Comparison of ENCODE assay signal across 26 mouse cellular contexts in genomic region chr17:64826843-64827242, GRCm38 (mm10). TPM values are rescaled to one million over a fixed set of nuclear protein-coding genes. Genes with fewer than 3 reads are reported as not detected.
DNase-seq lines count a peak whose midpoint lies in the region; ATAC-seq and TF ChIP-seq lines count a peak whose summit lies in the region.
"Had no signal": no experiment of that assay in that cellular context is flagged by ENCODE, and none has a peak within 500 bp of the region (broad histone marks: within the 10 kb centered on the region; RNA-seq: fewer than 3 reads in every experiment).

No protein-coding gene starts in this region.

- no peak overlapping the region for H3K4me3 ChIP-seq in heart, adult 2 months
- no peak overlapping the region for H3K4me3 ChIP-seq in limb, embryonic 10.5 days
- H3K4me3 ChIP-seq: embryonic facial prominence, embryonic 13.5 days; forebrain, embryonic 12.5 days; heart, embryonic 10.5 days; hindbrain, embryonic 12.5 days; intestine, embryonic 15.5 days had no signal

- H3K9ac ChIP-seq in heart, adult 2 months (ENCODE audit: low read depth, low read length): no peak overlapping the region
- H3K9ac ChIP-seq: embryonic facial prominence, embryonic 13.5 days; forebrain, embryonic 12.5 days; hindbrain, embryonic 12.5 days; intestine, embryonic 15.5 days had no signal

- H3K9me3 ChIP-seq in limb, embryonic 10.5 days (replicated peaks): no peaks in the 10 kb centered on the region
- H3K9me3 ChIP-seq: embryonic facial prominence, embryonic 13.5 days; forebrain, embryonic 12.5 days; heart, embryonic 10.5 days; hindbrain, embryonic 12.5 days; intestine, embryonic 15.5 days had no signal

- no peaks in the 10 kb centered on the region for H3K36me3 ChIP-seq in heart, adult 2 months (ENCODE audit: control insufficient read depth, insufficient read depth, low read length)
- no peaks in the 10 kb centered on the region for H3K36me3 ChIP-seq in limb, embryonic 10.5 days
- H3K36me3 ChIP-seq: embryonic facial prominence, embryonic 13.5 days; forebrain, embryonic 12.5 days; heart, embryonic 10.5 days; hindbrain, embryonic 12.5 days; intestine, embryonic 15.5 days had no signal

- peak; percentile 31 for DNase-seq in heart, adult 11 months
- DNase-seq in heart, adult 2 months: no peak
- DNase-seq in right cerebral cortex, adult 2 months (ENCODE audit: low spot score in 2 of 2): peak; percentile 10 to 17
- no peak for DNase-seq in right cerebral cortex, postnatal 14 days
- DNase-seq in limb, embryonic 10.5 days (ENCODE audit: low spot score): no peak
- DNase-seq in adrenal gland, adult 8-10 months: no peak
- DNase-seq: adrenal gland, postnatal 14 days; B cell, adult 2 months; cerebellum, adult 11-12 months; cerebellum, adult 9-11 months; cerebellum, postnatal 36 days; gastrocnemius, postnatal 10 days; heart, postnatal 10 days; heart, postnatal 4 days had no signal

- no peak overlapping the region for H3K27ac ChIP-seq in heart, adult 2 months
- H3K27ac ChIP-seq in limb, embryonic 10.5 days: no peak overlapping the region
- H3K27ac ChIP-seq: embryonic facial prominence, embryonic 13.5 days; forebrain, embryonic 12.5 days; heart, embryonic 10.5 days; hindbrain, embryonic 12.5 days; intestine, embryonic 15.5 days had no signal

- 75% methylated on average over 4 of the region's 4 CpGs for WGBS in heart, adult 2 months
- WGBS in limb, embryonic 10.5 days: 93% methylated on average over 4 of the region's 4 CpGs

- no peak for TF ChIP-seq EP300 in heart, adult 2 months (IDR thresholded peaks at IDR 0.05; ENCODE audit: insufficient read depth, low read depth, low read length)

- no peaks in the 10 kb centered on the region for H3K79me2 ChIP-seq in heart, adult 2 months (replicated peaks; ENCODE audit: control insufficient read depth, insufficient read depth, low read length)

- intact Hi-C loops in heart, adult 2 months (cut with DNase I): no loop called here

- TF ChIP-seq CTCF in heart, adult 2 months (IDR thresholded peaks at IDR 0.05): no peak

- no peak for TF ChIP-seq POLR2A in heart, adult 2 months (IDR thresholded peaks at IDR 0.05; ENCODE audit: insufficient read depth, low read depth, low read length)

- H3K4me1 ChIP-seq in heart, adult 2 months (ENCODE audit: control insufficient read depth, insufficient read depth, low read length): no peaks in the 10 kb centered on the region
- H3K4me1 ChIP-seq in limb, embryonic 10.5 days: no peaks in the 10 kb centered on the region
- H3K4me1 ChIP-seq: embryonic facial prominence, embryonic 13.5 days; forebrain, embryonic 12.5 days; heart, embryonic 10.5 days; hindbrain, embryonic 12.5 days; intestine, embryonic 15.5 days had no signal

- ATAC-seq in inflammation-experienced regulatory T-cells, adult 6 months: peak; percentile 95
- ATAC-seq: forebrain, embryonic 16.5 days; hindbrain, embryonic 16.5 days; intestine, embryonic 15.5 days had no signal

- no peaks in the 10 kb centered on the region for H3K27me3 ChIP-seq in heart, adult 2 months (ENCODE audit: control insufficient read depth, insufficient read depth, low read length)
- H3K27me3 ChIP-seq in limb, embryonic 10.5 days (ENCODE audit: low read depth, poor library complexity, severe bottlenecking): no peaks in the 10 kb centered on the region
- H3K27me3 ChIP-seq: embryonic facial prominence, embryonic 13.5 days; forebrain, embryonic 12.5 days; hindbrain, embryonic 12.5 days; intestine, embryonic 15.5 days had no signal

RNA-seq across cellular contexts. Expression of gene 4930583I09Rik, which starts 9.0 kb away (rescaled TPM):
- not detected for total RNA-seq in heart, adult 2 months (2021)
- not detected in 2 replicates for polyA plus RNA-seq in heart, adult 2 months (2012; rRNA removed)
- 1 to 10 TPM in 2 of 3 experiments, under 1 TPM in 1; 0.59 to 2.2 (median 1.5) TPM for polyA plus RNA-seq in inflammation-experienced regulatory T-cells, adult 6 months (2017; shearing (Covaris generic))
- not detected in 2 replicates for polyA plus RNA-seq in limb, embryonic 10.5 days (2016; fragmentation: Nextera tagmentation; extraction: Ambion mirVana)
- not detected for total RNA-seq in adrenal gland, adult 8-10 months (2022)
- total RNA-seq: adrenal gland, postnatal 14 days; ES-E14; gastrocnemius, postnatal 10 days; heart, postnatal 10 days; heart, postnatal 4 days had no signal
- polyA plus RNA-seq: embryonic facial prominence, embryonic 13.5 days; forebrain, embryonic 12.5 days; forebrain, embryonic 16.5 days; frontal cortex, adult 2 months; gonadal fat pad, adult 2 months; heart, embryonic 10.5 days; heart, embryonic 14.5 days; hindbrain, embryonic 12.5 days; hindbrain, embryonic 16.5 days; intestine, embryonic 15.5 days had no signal

Comparison
In these comparisons a context has a peak if more than half of its experiments do, and no peak if none do; other contexts are left out.
1. DNase-seq: peak in heart, adult 11 months (single experiment) and right cerebral cortex, adult 2 months (2 of 2); none in heart, adult 2 months (0 of 2), right cerebral cortex, postnatal 14 days (single experiment), limb, embryonic 10.5 days (single experiment) and adrenal gland, adult 8-10 months (single experiment).